ENCODE assay signal across 15 mouse cellular contexts in the genomic region with DNA sequence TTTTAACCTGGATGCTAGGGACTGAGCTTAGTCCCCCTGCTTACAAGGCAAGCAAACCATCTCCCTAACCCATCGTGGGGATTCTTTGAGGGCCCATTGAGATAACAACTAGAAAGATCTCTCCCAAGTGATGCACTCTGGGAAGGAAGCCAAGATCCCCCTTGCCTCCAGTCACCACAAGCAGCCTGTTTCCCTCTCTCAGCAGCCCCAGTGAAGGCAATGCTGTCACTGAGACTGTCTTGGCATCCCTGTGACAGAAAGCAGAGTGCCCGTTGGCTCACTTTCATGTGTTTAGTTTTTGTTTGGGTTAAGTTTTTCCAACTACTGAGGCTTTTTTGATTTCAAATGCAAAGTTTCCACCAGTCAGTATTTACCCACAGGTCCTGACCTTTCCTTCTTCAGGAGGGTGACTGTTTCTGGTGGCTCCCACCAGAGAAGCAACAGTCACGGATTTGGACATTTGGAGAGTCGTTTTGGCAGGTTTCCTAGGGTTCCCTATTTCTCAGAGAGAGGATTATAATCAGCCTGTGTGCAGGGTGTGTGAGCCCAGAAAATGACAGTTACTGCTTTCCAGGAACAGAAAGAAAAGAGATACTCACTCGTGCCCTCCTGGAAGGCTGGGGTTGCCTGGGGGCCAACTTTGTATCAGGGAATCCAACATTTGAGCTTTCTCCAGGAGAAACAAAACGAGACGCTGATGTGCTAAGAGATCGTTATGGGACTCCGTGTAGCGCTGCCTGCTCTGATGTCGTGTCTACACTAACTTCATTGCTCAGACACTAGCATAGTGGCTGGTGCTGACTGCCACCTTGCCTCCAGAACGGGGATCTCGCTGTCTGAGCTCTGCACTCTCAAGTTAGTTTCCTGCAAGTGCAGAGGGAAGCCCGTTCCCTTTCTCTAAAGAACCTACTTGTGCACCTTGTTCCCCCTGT. TPM values are rescaled to one million over a fixed set of nuclear protein-coding genes. Genes with fewer than 3 reads are reported as not detected.
DNase-seq lines count a peak whose midpoint lies in the region; ATAC-seq and TF ChIP-seq lines count a peak whose summit lies in the region.
"Had no signal": no experiment of that assay in that cellular context is flagged by ENCODE, and none has a peak within 500 bp of the region (broad histone marks: within the 10 kb centered on the region; RNA-seq: fewer than 3 reads in every experiment).

No protein-coding gene starts in this region.

- DNase-seq in cerebellum, postnatal 25 days = peak; percentile 7 to 20
- DNase-seq in cerebellum, adult 11 months = no peak
- DNase-seq in hindbrain, embryonic 14.5 days (ENCODE audit: low spot score) = peak; percentile 40
- DNase-seq in midbrain, postnatal 0 days (ENCODE audit: low spot score) = peak; percentile 84
- no peak for DNase-seq in embryo, embryonic 11 days
- DNase-seq: cerebellum, adult 9-10 months; gastrocnemius, postnatal 25 days; kidney, adult 8-10 months; layer of hippocampus, postnatal 36 days; thymus, postnatal 4 days had no signal

- no peak overlapping the region for H3K4me2 ChIP-seq in hindbrain, embryonic 14.5 days (replicated peaks)
- no peak overlapping the region for H3K4me2 ChIP-seq in hindbrain, embryonic 13.5 days
- H3K4me2 ChIP-seq in midbrain, embryonic 15.5 days = no peak overlapping the region
- H3K4me2 ChIP-seq in midbrain, embryonic 13.5 days (replicated peaks) = no peak overlapping the region
- no peak overlapping the region for H3K4me2 ChIP-seq in midbrain, postnatal 0 days (ENCODE audit: low read depth, low read length, poor library complexity, severe bottlenecking)

- ATAC-seq in hindbrain, embryonic 14.5 days (ENCODE audit: low FRiP score) = no peak; the same call in 1 of the 2 replicates
- no peak for ATAC-seq in hindbrain, embryonic 13.5 days (ENCODE audit: low FRiP score)
- ATAC-seq in midbrain, embryonic 15.5 days (replicated peaks) = peak; percentile 62; the same call in 1 of the 2 replicates
- no peak for ATAC-seq in midbrain, embryonic 13.5 days
- ATAC-seq in midbrain, postnatal 0 days (ENCODE audit: low FRiP score) = peak; percentile 44; the same call in 1 of the 2 replicates

- no peaks in the 10 kb centered on the region for H3K4me1 ChIP-seq in hindbrain, embryonic 14.5 days (replicated peaks; ENCODE audit: control insufficient read depth, insufficient read depth, low read length)
- H3K4me1 ChIP-seq in hindbrain, embryonic 13.5 days (replicated peaks) = no peaks in the 10 kb centered on the region
- H3K4me1 ChIP-seq in midbrain, embryonic 15.5 days = 0 out of 2 replicates have a peak, but pooled peaks cover 4% of the 10 kb centered on the region
- no peaks in the 10 kb centered on the region for H3K4me1 ChIP-seq in midbrain, embryonic 13.5 days (replicated peaks)
- no peaks in the 10 kb centered on the region for H3K4me1 ChIP-seq in midbrain, postnatal 0 days (ENCODE audit: insufficient read depth, low read length)

- no peak overlapping the region for H3K4me3 ChIP-seq in hindbrain, embryonic 14.5 days (replicated peaks; ENCODE audit: low read length)
- no peak overlapping the region for H3K4me3 ChIP-seq in hindbrain, embryonic 13.5 days
- H3K4me3 ChIP-seq in midbrain, embryonic 15.5 days = no peak overlapping the region
- no peak overlapping the region for H3K4me3 ChIP-seq in midbrain, embryonic 13.5 days (replicated peaks)
- no peak overlapping the region for H3K4me3 ChIP-seq in midbrain, postnatal 0 days (ENCODE audit: low read depth, low read length)

- peak; percentile 4; the same call in 1 of the 2 replicates for TF ChIP-seq CTCF in midbrain, postnatal 0 days (IDR thresholded peaks at IDR 0.05)

- no peak overlapping the region for H3K27ac ChIP-seq in hindbrain, embryonic 14.5 days
- no peak overlapping the region for H3K27ac ChIP-seq in hindbrain, embryonic 13.5 days
- no peak overlapping the region for H3K27ac ChIP-seq in midbrain, embryonic 15.5 days
- no peak overlapping the region for H3K27ac ChIP-seq in midbrain, embryonic 13.5 days
- H3K27ac ChIP-seq in midbrain, postnatal 0 days (ENCODE audit: low read depth, low read length) = no peak overlapping the region
- H3K27ac ChIP-seq: liver, embryonic 14.5 days had no signal

- H3K27me3 ChIP-seq in hindbrain, embryonic 14.5 days (ENCODE audit: control insufficient read depth, insufficient read depth, low read length) = no peaks in the 10 kb centered on the region
- H3K27me3 ChIP-seq in hindbrain, embryonic 13.5 days = no peaks in the 10 kb centered on the region
- H3K27me3 ChIP-seq in midbrain, embryonic 15.5 days (replicated peaks) = no peaks in the 10 kb centered on the region
- no peaks in the 10 kb centered on the region for H3K27me3 ChIP-seq in midbrain, embryonic 13.5 days
- H3K27me3 ChIP-seq in midbrain, postnatal 0 days (ENCODE audit: insufficient read depth, low read length) = 0 out of 2 replicates have a peak, but pooled peaks cover 3% of the 10 kb centered on the region

- H3K36me3 ChIP-seq in hindbrain, embryonic 14.5 days (replicated peaks; ENCODE audit: control insufficient read depth, insufficient read depth) = no peaks in the 10 kb centered on the region
- no peaks in the 10 kb centered on the region for H3K36me3 ChIP-seq in hindbrain, embryonic 13.5 days
- H3K36me3 ChIP-seq in midbrain, embryonic 15.5 days (replicated peaks) = no peaks in the 10 kb centered on the region
- H3K36me3 ChIP-seq in midbrain, embryonic 13.5 days = no peaks in the 10 kb centered on the region
- no peaks in the 10 kb centered on the region for H3K36me3 ChIP-seq in midbrain, postnatal 0 days (ENCODE audit: insufficient read depth, low read length)

- no peak overlapping the region for H3K9ac ChIP-seq in hindbrain, embryonic 14.5 days
- no peak overlapping the region for H3K9ac ChIP-seq in hindbrain, embryonic 13.5 days
- H3K9ac ChIP-seq in midbrain, embryonic 15.5 days = no peak overlapping the region
- no peak overlapping the region for H3K9ac ChIP-seq in midbrain, embryonic 13.5 days (replicated peaks)
- H3K9ac ChIP-seq in midbrain, postnatal 0 days (replicated peaks; ENCODE audit: low read length, poor library complexity, severe bottlenecking) = no peak overlapping the region
- H3K9ac ChIP-seq: liver, embryonic 14.5 days had no signal

- WGBS in hindbrain, embryonic 14.5 days = 73% methylated on average over 14 of the region's 14 CpGs
- 76% methylated on average over 14 of the region's 14 CpGs for WGBS in hindbrain, embryonic 13.5 days
- WGBS in midbrain, embryonic 15.5 days = 59% methylated on average over 14 of the region's 14 CpGs
- 73% methylated on average over 14 of the region's 14 CpGs for WGBS in midbrain, embryonic 13.5 days
- 51% methylated on average over 14 of the region's 14 CpGs for WGBS in midbrain, postnatal 0 days

- no peaks in the 10 kb centered on the region for H3K9me3 ChIP-seq in hindbrain, embryonic 14.5 days (ENCODE audit: control insufficient read depth, low read length)
- no peaks in the 10 kb centered on the region for H3K9me3 ChIP-seq in hindbrain, embryonic 13.5 days
- no peaks in the 10 kb centered on the region for H3K9me3 ChIP-seq in midbrain, embryonic 15.5 days
- no peaks in the 10 kb centered on the region for H3K9me3 ChIP-seq in midbrain, embryonic 13.5 days
- no peaks in the 10 kb centered on the region for H3K9me3 ChIP-seq in midbrain, postnatal 0 days (ENCODE audit: low read length)

RNA-seq across cellular contexts. Expression of gene Zfp618, which starts 23.1 kb away (rescaled TPM):
- 31.4 and 37.0 TPM in 2 replicates for polyA plus RNA-seq in hindbrain, embryonic 14.5 days (2014; fragmentation: Nextera tagmentation; extraction: Ambion mirVana)
- polyA plus RNA-seq in hindbrain, embryonic 13.5 days (2015; fragmentation: Nextera tagmentation; extraction: Ambion mirVana) = 37.9 and 41.5 TPM in 2 replicates
- polyA plus RNA-seq in midbrain, embryonic 15.5 days (2015; fragmentation: Nextera tagmentation; extraction: Ambion mirVana) = 37.6 and 38.6 TPM in 2 replicates
- polyA plus RNA-seq in midbrain, embryonic 13.5 days (2015; fragmentation: Nextera tagmentation; extraction: Ambion mirVana) = 44.6 and 44.9 TPM in 2 replicates
- total RNA-seq in midbrain, postnatal 0 days (2014; rRNA removed) = 32.4 and 36.6 TPM in 2 replicates
- 18.2 and 20.1 TPM in 2 replicates for polyA plus RNA-seq in midbrain, postnatal 0 days (2015; fragmentation: Nextera tagmentation; extraction: Ambion mirVana)
- total RNA-seq: MEL had no signal

Comparison
In these comparisons a context has a peak if more than half of its experiments do, and no peak if none do; other contexts are left out.
1. DNase-seq: peak in cerebellum, postnatal 25 days (2 of 2), hindbrain, embryonic 14.5 days (single experiment) and midbrain, postnatal 0 days (single experiment); none in cerebellum, adult 11 months (single experiment) and embryo, embryonic 11 days (single experiment).
2. ATAC-seq: peak in midbrain, embryonic 15.5 days (single experiment) and midbrain, postnatal 0 days (single experiment); none in hindbrain, embryonic 14.5 days (single experiment), hindbrain, embryonic 13.5 days (single experiment) and midbrain, embryonic 13.5 days (single experiment).